Mouse (Mus musculus): ENCODE measurements around the gene Tcp1.

DNA sequence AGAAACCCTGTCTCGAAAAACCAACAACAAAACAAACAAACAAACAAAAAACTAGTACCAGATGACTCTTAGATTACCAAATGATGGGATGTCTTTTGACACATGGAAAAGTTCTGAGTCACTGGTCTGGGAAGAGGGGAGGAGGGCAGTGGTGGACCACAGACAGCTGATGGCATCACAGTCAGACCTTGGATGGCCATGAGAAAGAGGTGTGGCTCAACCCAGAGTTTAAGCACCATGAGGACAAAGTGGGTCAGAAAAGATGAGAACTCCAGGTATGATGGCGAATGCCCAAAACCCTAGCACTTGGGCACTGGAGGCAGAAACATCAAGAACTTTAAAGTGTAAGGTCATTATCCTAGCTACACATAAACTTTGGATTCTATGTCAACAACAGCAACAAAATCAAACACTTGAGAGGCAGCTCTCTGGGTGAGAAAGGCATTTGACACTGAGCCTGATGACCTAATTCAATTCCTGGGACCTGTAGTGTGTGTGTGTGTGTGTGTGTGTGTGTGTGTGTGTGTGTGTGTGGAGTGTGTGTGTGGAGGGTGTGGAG, 22.0 kb downstream of the Tcp1 start:
- no peak for TF ChIP-seq HCFC1 (IDR thresholded peaks at IDR 0.05; ENCODE audit: borderline replicate concordance, insufficient read depth, low read length)
- no peak for TF ChIP-seq ZC3H11A (IDR thresholded peaks at IDR 0.05; ENCODE audit: borderline replicate concordance, low read depth, low read length)
- TF ChIP-seq CHD2 (IDR thresholded peaks at IDR 0.05; ENCODE audit: low read depth, low read length) = no peak
